Mouse (Mus musculus) heart, postnatal 0 days (tissue): ENCODE results near the gene Bbx.

ENCODE experiments used
- CTCF ChIP-seq: IDR thresholded peaks from 2 replicates; pipeline ENCODE4 v1.5.1; 2016; ENCODE audit warnings: antibody characterized with exemption, control low read depth, low read depth
- EP300 ChIP-seq: IDR thresholded peaks from 2 replicates; pipeline ENCODE4 v1.6.1; 2016; ENCODE audit warnings: antibody characterized with exemption, low read depth

DNA sequence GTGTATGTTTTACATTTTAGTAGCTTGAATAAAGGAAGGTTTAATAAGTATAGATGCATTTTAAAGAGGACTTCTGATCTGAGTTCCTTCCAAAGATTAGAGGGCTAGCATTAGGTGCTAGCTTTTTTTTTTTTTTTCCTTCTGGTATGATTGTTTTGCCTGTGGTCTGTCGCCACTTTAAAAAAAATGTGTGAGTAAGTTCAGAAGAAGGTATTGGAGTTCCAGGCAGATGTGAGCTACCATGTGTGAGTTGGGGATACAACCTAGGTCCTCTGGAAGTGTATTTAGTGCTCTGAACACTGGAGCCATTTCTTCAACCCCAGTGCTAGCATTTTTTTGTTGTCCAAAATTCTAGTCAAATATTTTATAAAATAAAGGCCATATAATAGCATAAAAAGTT, 23.9 kb upstream of the Bbx start:
- TF ChIP-seq EP300 (no peak), CTCF (no peak)
